Mouse (Mus musculus) embryo, embryonic 11.5 days (tissue): ENCODE measurements around the gene Cant1.

ENCODE experiments used
- DNase-seq: peaks from one replicate; pipeline ENCODE4 v3.0.0-alpha.2; 2012; ENCODE audit warnings: low read depth, low spot score

The Cant1 gene

DNA sequence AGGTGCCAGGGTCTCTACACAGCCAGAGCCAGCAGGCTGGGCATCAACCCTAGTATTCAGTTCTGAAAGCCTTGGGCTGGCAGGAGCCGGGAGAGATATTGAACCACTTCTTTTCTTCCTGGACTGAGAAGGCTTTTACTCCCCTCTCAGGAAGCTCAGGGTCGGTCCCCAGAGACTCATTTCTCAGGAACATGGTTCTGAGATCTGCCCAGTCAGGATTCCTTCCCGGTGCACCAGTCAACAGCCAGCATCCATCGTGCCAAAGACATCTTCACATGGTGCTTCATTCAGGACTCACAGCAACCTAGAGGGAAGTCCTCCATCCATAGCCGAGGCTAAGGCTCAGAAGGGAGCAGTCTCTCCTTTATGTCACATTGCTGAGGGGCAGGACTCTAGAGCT is 44.4 kb downstream of the Cant1 start:
- no peak for DNase-seq

DNA sequence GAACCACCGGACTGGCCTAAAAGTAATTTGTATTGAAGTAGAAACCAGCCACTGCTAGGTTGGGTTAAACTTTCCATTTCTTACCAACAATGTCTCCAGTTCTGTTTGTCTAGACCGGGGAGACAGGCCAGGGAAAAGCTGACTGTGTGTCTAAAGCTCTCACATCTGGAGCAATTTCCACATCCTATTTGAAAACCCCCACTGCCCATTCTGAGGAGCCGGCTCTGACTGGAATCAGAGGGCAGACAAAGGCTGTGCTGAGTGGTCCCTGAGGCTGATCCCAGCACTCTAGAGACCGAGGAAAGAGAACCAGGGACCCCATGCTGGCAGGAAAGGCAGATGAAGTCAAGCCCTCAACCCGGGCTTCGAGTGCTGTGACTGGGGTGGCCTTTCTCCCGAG is 46.2 kb downstream of the Cant1 start:
- DNase-seq, result no peak

DNA sequence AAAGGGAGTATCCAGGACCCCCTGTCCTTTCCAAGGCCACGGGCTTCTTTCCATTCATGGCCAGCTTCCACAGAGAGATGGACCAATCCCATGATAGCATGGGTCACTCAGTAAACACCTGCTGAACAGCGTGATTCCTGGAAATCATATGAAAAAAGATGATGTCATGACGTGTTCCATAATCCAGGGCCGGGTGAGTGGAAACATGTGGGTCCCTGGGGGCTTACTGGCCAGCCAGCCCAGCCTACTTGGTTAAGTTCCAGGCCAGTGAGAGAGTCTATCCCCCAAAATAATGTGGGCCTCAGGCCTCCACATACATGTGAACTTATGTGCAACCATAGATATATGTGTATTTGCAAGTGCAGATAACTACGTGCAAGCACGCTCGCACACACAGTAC is 47.0 kb downstream of the Cant1 start:
- no peak for DNase-seq

- no peak for DNase-seq
Observed at GRCm38 (mm10) chr11:118369657-118370056, 49.2 kb downstream of the Cant1 start.

DNA sequence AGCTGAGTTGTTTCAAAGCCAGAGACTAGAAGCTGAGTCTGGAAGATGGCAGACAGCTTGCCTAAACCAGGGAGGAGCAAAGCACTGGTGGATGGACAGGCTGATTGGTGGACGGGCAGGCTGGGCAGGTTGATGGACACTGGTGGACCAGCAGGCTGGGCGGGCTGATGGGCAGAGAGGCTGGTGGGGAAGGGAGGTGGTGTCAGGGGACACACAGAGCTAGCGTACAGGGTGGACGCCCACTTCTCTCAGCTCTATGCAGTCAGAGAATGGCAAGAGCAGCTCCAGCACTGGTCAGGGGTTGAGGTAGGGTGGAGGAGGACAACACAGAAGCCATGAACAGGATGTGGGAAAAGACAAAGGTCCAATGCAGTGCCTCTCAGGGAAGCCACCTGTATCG is 49.6 kb downstream of the Cant1 start:
- no peak for DNase-seq

DNA sequence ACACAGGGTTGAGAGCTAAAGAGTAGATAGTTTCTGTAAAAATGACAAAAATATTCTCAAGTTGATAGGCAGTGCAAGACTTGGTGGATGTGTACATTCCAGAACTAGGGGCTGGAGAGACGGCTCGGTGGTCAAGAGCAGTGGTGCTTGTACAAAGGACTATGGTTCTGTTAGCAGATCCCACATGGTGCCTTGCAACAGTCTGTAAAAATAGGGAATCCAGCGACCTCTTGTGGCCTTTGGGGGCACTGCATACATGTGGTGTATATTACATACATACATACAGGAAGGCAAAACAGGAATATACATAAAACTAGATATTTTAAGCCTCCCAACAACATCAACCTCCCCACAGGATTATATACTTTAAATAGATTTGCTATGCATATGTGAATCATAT is 50.6 kb downstream of the Cant1 start:
- DNase-seq, result no peak

DNA sequence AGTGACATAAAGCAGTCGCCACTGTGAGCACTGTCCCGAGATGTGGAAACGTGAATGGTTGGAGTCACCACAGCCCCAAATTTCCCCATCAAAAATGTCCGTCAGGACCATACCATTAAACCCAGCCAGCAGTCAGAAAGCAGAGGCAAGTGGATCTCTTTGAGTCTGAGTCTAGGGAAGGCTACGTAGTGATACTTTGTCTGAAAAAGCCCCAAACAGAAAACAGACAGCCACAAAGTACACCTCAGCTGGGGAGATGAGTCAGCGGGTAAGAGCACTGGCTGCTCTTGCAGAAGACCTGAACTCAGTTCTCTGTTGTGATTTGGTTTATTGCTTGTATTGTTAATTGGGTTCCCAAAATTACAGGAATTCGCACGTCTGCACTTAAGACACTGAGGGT is 52.3 kb downstream of the Cant1 start:
- DNase-seq, result no peak

- no peak for DNase-seq
Observed at GRCm38 (mm10) chr11:118366108-118366507, 52.8 kb downstream of the Cant1 start.

DNA sequence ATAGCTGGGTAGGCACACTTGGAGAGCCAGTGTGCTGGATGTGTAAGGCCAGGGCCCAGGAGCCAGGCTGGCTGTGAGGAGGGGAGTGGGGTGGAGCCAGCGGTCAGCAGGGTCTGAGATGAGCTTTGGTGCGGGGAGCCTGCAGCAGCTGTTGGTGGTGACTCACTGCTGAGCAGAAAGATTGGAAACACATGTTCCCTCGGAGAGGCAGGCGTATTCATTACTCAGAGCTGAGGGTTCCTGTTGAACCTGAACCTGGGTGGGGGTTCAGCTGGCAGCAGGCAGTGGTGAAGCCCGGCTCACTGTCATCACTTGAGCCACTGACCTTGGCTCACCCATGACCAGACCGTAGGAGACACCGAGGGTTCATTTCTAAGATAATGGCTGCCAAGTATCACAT is 53.7 kb downstream of the Cant1 start:
- no peak for DNase-seq

DNA sequence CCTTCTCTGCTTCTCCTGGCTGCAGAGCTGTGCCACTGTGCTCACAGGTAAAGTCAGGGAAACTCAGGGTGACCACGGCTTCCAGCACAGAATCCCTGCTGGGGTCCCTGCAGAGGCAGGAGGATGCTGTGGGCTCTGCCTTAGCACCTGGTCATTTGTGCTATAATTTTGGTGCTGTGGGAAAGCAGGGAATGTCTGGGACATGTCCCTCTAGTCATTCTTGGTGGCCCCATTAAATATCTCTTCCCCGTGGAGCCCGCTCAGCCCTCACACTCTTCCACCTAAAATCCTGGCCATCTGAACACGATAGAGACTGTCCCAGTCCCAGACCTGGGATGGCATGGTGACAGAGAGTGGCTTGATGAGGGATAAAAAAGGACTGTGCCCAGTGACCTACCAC is 54.9 kb downstream of the Cant1 start:
- DNase-seq, result no peak

GRCm38 (mm10) chr11:118362971-118363518 is 55.8 kb downstream of the Cant1 start:
- no peak for DNase-seq

- DNase-seq, result no peak
Observed at GRCm38 (mm10) chr11:118362501-118362900, 56.4 kb downstream of the Cant1 start.

DNA sequence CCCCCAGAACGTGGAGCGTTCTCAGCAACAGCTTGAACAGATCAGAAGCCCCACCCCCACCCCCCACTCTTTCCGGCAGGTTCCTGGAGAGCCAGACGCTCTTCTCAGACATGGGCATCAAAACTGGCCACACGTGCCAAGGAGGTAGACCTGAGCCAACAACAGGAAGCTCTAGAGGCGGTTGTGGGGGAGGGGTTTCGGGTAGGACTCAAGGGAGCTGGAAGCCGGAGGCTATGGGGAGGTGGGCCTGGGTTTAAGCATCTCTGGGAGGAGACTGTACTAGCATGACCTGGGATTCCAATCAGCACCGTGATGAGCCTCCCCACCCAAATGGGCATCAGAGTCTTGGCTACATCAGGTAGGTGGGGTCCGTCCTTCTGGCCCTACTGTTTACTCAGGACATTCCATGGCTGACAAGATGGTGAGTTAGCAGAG is 58.0 kb downstream of the Cant1 start:
- DNase-seq, result no peak

GRCm38 (mm10) chr11:118360491-118360890 is 58.4 kb downstream of the Cant1 start:
- no peak for DNase-seq
